Mouse (Mus musculus): ENCODE measurements at regions not wholly inside any gene's neighbourhood (a gene's known extent, or its start where the extent isn't known, plus 50 kb on each side); places are given as distances from the start of the nearest gene placed in this dataset.

GRCm38 (mm10) chr12:13698834-13699233, 429.9 kb downstream of the Nbas start:
- TF ChIP-seq CTCF (IDR thresholded peaks at IDR 0.05; ENCODE audit: extremely low read depth, insufficient read depth, low read length) (no peak), POLR2A (IDR thresholded peaks at IDR 0.05; ENCODE audit: extremely low read depth, insufficient read depth, low read length) (no peak)

All from cortical plate, adult 2 months (tissue).